Mouse (Mus musculus): ENCODE data around the gene Strn4.

GRCm38 (mm10) chr7:16877717-16878116 is 62.0 kb downstream of the Strn4 start:
- no peak for TF ChIP-seq CTCF (IDR thresholded peaks at IDR 0.05; ENCODE audit: low read depth)
- TF ChIP-seq EP300 (IDR thresholded peaks at IDR 0.05; ENCODE audit: low read depth) = no peak
